In the genomic region with DNA sequence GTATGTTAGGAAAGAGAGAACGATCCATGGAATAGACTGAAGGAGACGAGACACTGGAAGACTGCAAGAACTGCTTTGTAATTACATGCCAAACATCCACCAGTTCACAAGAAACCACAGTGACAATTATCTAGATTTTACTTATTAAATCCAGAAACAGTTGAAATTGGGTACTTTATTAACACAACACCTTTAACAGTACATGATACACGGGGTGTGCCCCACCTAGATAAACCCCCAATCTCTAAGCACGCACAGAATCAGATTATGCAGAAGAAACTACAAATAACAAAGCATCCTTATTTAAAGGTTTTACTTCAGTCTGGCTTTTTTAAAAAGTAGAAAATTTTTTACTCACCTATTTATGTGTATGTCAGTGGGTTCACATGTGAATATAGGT, we compare ENCODE assay signal across 35 mouse cellular contexts.
"Had no signal": no experiment of that assay in that cellular context is flagged by ENCODE, and none has a peak within 500 bp of the region (broad histone marks: within the 10 kb centered on the region; RNA-seq: fewer than 3 reads in every experiment).

No protein-coding gene starts in this region.

- ATAC-seq: hindbrain, embryonic 16.5 days; hindbrain, postnatal 0 days; inflammation-experienced regulatory T-cells, adult 6 months; intestine, embryonic 15.5 days; intestine, embryonic 16.5 days; intestine, postnatal 0 days had no signal

- H3K27ac ChIP-seq: heart, embryonic 10.5 days; heart, embryonic 13.5 days; heart, embryonic 15.5 days; hindbrain, embryonic 10.5 days; hindbrain, embryonic 12.5 days; hindbrain, embryonic 13.5 days; hindbrain, embryonic 14.5 days; hindbrain, embryonic 15.5 days; hindbrain, postnatal 0 days; intestine, embryonic 15.5 days; kidney, embryonic 15.5 days; kidney, postnatal 0 days; layer of hippocampus, adult 2 months had no signal

- H3K4me2 ChIP-seq: heart, embryonic 11.5 days; heart, embryonic 12.5 days; heart, embryonic 13.5 days; heart, embryonic 15.5 days; hindbrain, embryonic 12.5 days; hindbrain, embryonic 13.5 days; hindbrain, embryonic 14.5 days; hindbrain, embryonic 15.5 days; intestine, embryonic 15.5 days; kidney, embryonic 15.5 days had no signal

- H3K9me3 ChIP-seq: heart, embryonic 10.5 days; heart, embryonic 12.5 days; heart, embryonic 13.5 days; heart, embryonic 15.5 days; hindbrain, embryonic 10.5 days; hindbrain, embryonic 12.5 days; hindbrain, embryonic 13.5 days; hindbrain, embryonic 15.5 days; intestine, embryonic 15.5 days; kidney, embryonic 15.5 days had no signal

- H3K9ac ChIP-seq: heart, embryonic 12.5 days; heart, embryonic 13.5 days; heart, embryonic 15.5 days; hindbrain, embryonic 12.5 days; hindbrain, embryonic 13.5 days; hindbrain, embryonic 14.5 days; hindbrain, embryonic 15.5 days; intestine, embryonic 15.5 days; kidney, embryonic 15.5 days had no signal

- DNase-seq: heart, postnatal 10 days; heart, postnatal 14 days; heart, postnatal 36 days; heart, postnatal 4 days; kidney, adult 11 months; kidney, adult 18-20 months; kidney, adult 2 months; kidney, adult 8-10 months; kidney, adult 9 months; kidney, postnatal 10 days; kidney, postnatal 14 days; kidney, postnatal 25 days; kidney, postnatal 36 days; kidney, postnatal 4 days; layer of hippocampus, adult 9-11 months; layer of hippocampus, postnatal 36 days had no signal

- H3K4me1 ChIP-seq: hindbrain, embryonic 10.5 days; hindbrain, embryonic 12.5 days; intestine, embryonic 15.5 days had no signal

- H3K36me3 ChIP-seq: heart, embryonic 10.5 days; hindbrain, embryonic 12.5 days; hindbrain, embryonic 13.5 days; hindbrain, embryonic 15.5 days; intestine, embryonic 15.5 days; kidney, embryonic 15.5 days had no signal

- H3K27me3 ChIP-seq: heart, embryonic 12.5 days; heart, embryonic 13.5 days; heart, embryonic 15.5 days; hindbrain, embryonic 12.5 days; hindbrain, embryonic 13.5 days; hindbrain, embryonic 15.5 days; intestine, embryonic 15.5 days; kidney, embryonic 15.5 days had no signal

- H3K4me3 ChIP-seq: heart, embryonic 10.5 days; heart, embryonic 12.5 days; heart, embryonic 13.5 days; heart, embryonic 15.5 days; hindbrain, embryonic 10.5 days; hindbrain, embryonic 12.5 days; hindbrain, embryonic 13.5 days; hindbrain, embryonic 15.5 days; intestine, embryonic 15.5 days; kidney, embryonic 15.5 days; layer of hippocampus, adult 2 months had no signal
